Mouse (Mus musculus) inflammation-experienced regulatory T-cells, adult 6 months (primary cell): ENCODE results near the gene Tenm2. TPM values are rescaled to one million over a fixed set of nuclear protein-coding genes. Genes with fewer than 3 reads are reported as not detected.

Experiments used
- ATAC-seq: one replicate; pipeline ENCODE4 v1.8.0; 2017
- polyA plus RNA-seq, 3 experiments: library from polyadenylated mRNA; unstranded; fragments of 100-300 nt; shearing (Covaris generic); gene quantifications; one replicate each; pipeline ENCODE4 v1.2.1; 2017

The Tenm2 gene
- polyA plus RNA-seq, 3 experiments from 2014 or later, result not detected

GRCm38 (mm10) chr11:36256747-36257146 lies 979.0 kb downstream of the Tenm2 start:
- no peak for ATAC-seq

GRCm38 (mm10) chr11:36254019-36254418 lies 981.7 kb downstream of the Tenm2 start:
- ATAC-seq, result no peak

GRCm38 (mm10) chr11:36250111-36250510 lies 985.7 kb downstream of the Tenm2 start:
- no peak for ATAC-seq

- ATAC-seq, result no peak
Measured at GRCm38 (mm10) chr11:36246152-36246551, 989.6 kb downstream of the Tenm2 start.

- ATAC-seq, result no peak
Measured at GRCm38 (mm10) chr11:36244491-36244882, 991.3 kb downstream of the Tenm2 start.

- ATAC-seq, result no peak
Measured at GRCm38 (mm10) chr11:36243747-36244490, 991.8 kb downstream of the Tenm2 start.

GRCm38 (mm10) chr11:36238890-36239289 lies 996.9 kb downstream of the Tenm2 start:
- no peak for ATAC-seq

- no peak for ATAC-seq
Measured at GRCm38 (mm10) chr11:36228654-36229053, 1007.1 kb downstream of the Tenm2 start.

- no peak for ATAC-seq
Measured at GRCm38 (mm10) chr11:36228196-36228595, 1007.6 kb downstream of the Tenm2 start.

- ATAC-seq, result no peak
Measured at GRCm38 (mm10) chr11:36226061-36226460, 1009.7 kb downstream of the Tenm2 start.

- ATAC-seq, result no peak
Measured at GRCm38 (mm10) chr11:36223716-36224439, 1011.9 kb downstream of the Tenm2 start.

GRCm38 (mm10) chr11:36222071-36222470 lies 1013.7 kb downstream of the Tenm2 start:
- no peak for ATAC-seq

- ATAC-seq, result no peak
Measured at GRCm38 (mm10) chr11:36221271-36221975, 1014.3 kb downstream of the Tenm2 start.

GRCm38 (mm10) chr11:36220651-36221050 lies 1015.1 kb downstream of the Tenm2 start:
- no peak for ATAC-seq

GRCm38 (mm10) chr11:36219586-36219985 lies 1016.2 kb downstream of the Tenm2 start:
- no peak for ATAC-seq

GRCm38 (mm10) chr11:36214589-36214988 lies 1021.2 kb downstream of the Tenm2 start:
- ATAC-seq, result no peak

GRCm38 (mm10) chr11:36204381-36204780 lies 1031.4 kb downstream of the Tenm2 start:
- no peak for ATAC-seq

- no peak for ATAC-seq
Measured at GRCm38 (mm10) chr11:36203896-36204295, 1031.9 kb downstream of the Tenm2 start.

GRCm38 (mm10) chr11:36194348-36194747 lies 1041.4 kb downstream of the Tenm2 start:
- ATAC-seq, result no peak

- no peak for ATAC-seq
Measured at GRCm38 (mm10) chr11:36176106-36176505, 1059.7 kb downstream of the Tenm2 start.

GRCm38 (mm10) chr11:36173076-36173690 lies 1062.6 kb downstream of the Tenm2 start:
- ATAC-seq, result no peak

- no peak for ATAC-seq
Measured at GRCm38 (mm10) chr11:36172520-36172919, 1063.2 kb downstream of the Tenm2 start.

- no peak for ATAC-seq
Measured at GRCm38 (mm10) chr11:36171991-36172390, 1063.8 kb downstream of the Tenm2 start.
